Mouse (Mus musculus): Measurements from ENCODE around the gene Mad1l1. TPM values are rescaled to one million over a fixed set of nuclear protein-coding genes. Genes with fewer than 3 reads are reported as not detected.

Mad1l1 gene
- polyA plus RNA-seq, 1 experiment from 2014 or later = 27.2 TPM

- Histone ChIP-seq H3K4me3 (ENCODE audit: low read depth, low read length) (no peak overlapping the region), H3K27ac (ENCODE audit: low read depth, low read length) (no peak overlapping the region), H3K27me3 (ENCODE audit: control insufficient read depth, insufficient read depth, low read length) (no peaks in the 10 kb centered on the region), H3K9ac (replicated peaks; ENCODE audit: low read depth, low read length) (no peak overlapping the region), H3K9me3 (ENCODE audit: control insufficient read depth, low read length) (no peaks in the 10 kb centered on the region), H3K4me1 (ENCODE audit: control insufficient read depth, insufficient read depth, low read length) (no peaks in the 10 kb centered on the region), H3K36me3 (ENCODE audit: control insufficient read depth, insufficient read depth, low read length) (no peaks in the 10 kb centered on the region; the same call in 1 of the 2 replicates), H3K4me2 (ENCODE audit: low read depth, low read length) (no peak overlapping the region)
- 88% methylated on average over 4 of the region's 4 CpGs for whole genome bisulfite sequencing
- no peak for ATAC-seq (ENCODE audit: low read depth)
Observed at GRCm38 (mm10) chr5:139976584-139976983, 344.8 kb downstream of the Mad1l1 start.

- Histone ChIP-seq H3K9me3 (ENCODE audit: control insufficient read depth, low read length) (no peaks in the 10 kb centered on the region), H3K36me3 (ENCODE audit: control insufficient read depth, insufficient read depth, low read length) (no peaks in the 10 kb centered on the region; the same call in 1 of the 2 replicates), H3K9ac (replicated peaks; ENCODE audit: low read depth, low read length) (no peak overlapping the region), H3K27me3 (ENCODE audit: control insufficient read depth, insufficient read depth, low read length) (no peaks in the 10 kb centered on the region), H3K27ac (ENCODE audit: low read depth, low read length) (no peak overlapping the region), H3K4me1 (ENCODE audit: control insufficient read depth, insufficient read depth, low read length) (no peaks in the 10 kb centered on the region), H3K4me2 (ENCODE audit: low read depth, low read length) (no peak overlapping the region), H3K4me3 (ENCODE audit: low read depth, low read length) (no peak overlapping the region)
- 53% methylated on average over 12 of the region's 12 CpGs for WGBS
- ATAC-seq (ENCODE audit: low read depth) = peak; percentile 33; the same call in 1 of the 2 replicates
Observed at GRCm38 (mm10) chr5:139970186-139970631, 351.1 kb downstream of the Mad1l1 start.

GRCm38 (mm10) chr5:139969151-139969948, 352.0 kb downstream of the Mad1l1 start:
- Histone ChIP-seq H3K27me3 (ENCODE audit: control insufficient read depth, insufficient read depth, low read length) (no peaks in the 10 kb centered on the region), H3K4me1 (ENCODE audit: control insufficient read depth, insufficient read depth, low read length) (no peaks in the 10 kb centered on the region), H3K4me3 (ENCODE audit: low read depth, low read length) (no peak overlapping the region), H3K4me2 (ENCODE audit: low read depth, low read length) (no peak overlapping the region), H3K9me3 (ENCODE audit: control insufficient read depth, low read length) (no peaks in the 10 kb centered on the region), H3K27ac (ENCODE audit: low read depth, low read length) (no peak overlapping the region), H3K9ac (replicated peaks; ENCODE audit: low read depth, low read length) (no peak overlapping the region), H3K36me3 (ENCODE audit: control insufficient read depth, insufficient read depth, low read length) (no peaks in the 10 kb centered on the region; the same call in 1 of the 2 replicates)
- no peak for ATAC-seq (ENCODE audit: low read depth)
- WGBS = 77% methylated on average over 14 of the region's 14 CpGs

DNA sequence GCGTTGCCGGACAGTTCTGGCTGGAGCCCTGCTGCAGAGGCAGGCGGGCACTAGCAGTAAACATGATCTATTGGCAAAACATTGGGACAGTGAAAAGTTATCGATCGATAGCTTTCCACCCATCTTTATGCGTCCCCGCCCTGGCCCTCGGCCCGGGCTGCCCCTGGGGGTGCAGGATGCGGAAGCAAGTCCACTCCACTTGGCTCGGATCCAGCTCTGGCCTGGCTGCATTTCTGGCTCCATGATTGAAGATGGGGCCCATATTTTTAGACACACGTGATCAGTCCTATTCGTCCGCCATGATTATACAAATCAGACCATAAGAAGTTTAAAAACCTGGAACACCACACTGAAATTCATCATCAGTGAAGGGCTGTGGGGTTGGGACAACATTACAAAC, 355.8 kb downstream of the Mad1l1 start:
- 88% methylated on average over 14 of the region's 14 CpGs for WGBS
- Histone ChIP-seq H3K36me3 (ENCODE audit: control insufficient read depth, insufficient read depth, low read length) (no peaks in the 10 kb centered on the region), H3K4me1 (ENCODE audit: control insufficient read depth, insufficient read depth, low read length) (no peaks in the 10 kb centered on the region), H3K27me3 (ENCODE audit: control insufficient read depth, insufficient read depth, low read length) (no peaks in the 10 kb centered on the region), H3K9me3 (ENCODE audit: control insufficient read depth, low read length) (no peaks in the 10 kb centered on the region), H3K4me3 (ENCODE audit: low read depth, low read length) (no peak overlapping the region), H3K4me2 (ENCODE audit: low read depth, low read length) (no peak overlapping the region), H3K9ac (replicated peaks; ENCODE audit: low read depth, low read length) (no peak overlapping the region), H3K27ac (ENCODE audit: low read depth, low read length) (no peak overlapping the region)
- ATAC-seq (ENCODE audit: low read depth) = no peak

GRCm38 (mm10) chr5:139964391-139964790, 357.0 kb downstream of the Mad1l1 start:
- H3K9ac ChIP-seq (replicated peaks; ENCODE audit: low read depth, low read length) = no peak overlapping the region
- 0 out of 2 replicates have a peak, but pooled peaks have one; percentile 17 for ATAC-seq (ENCODE audit: low read depth)
- WGBS = 56% methylated on average over 5 of the region's 5 CpGs
- no peak overlapping the region for H3K4me3 ChIP-seq (ENCODE audit: low read depth, low read length)
- no peaks in the 10 kb centered on the region for H3K9me3 ChIP-seq (ENCODE audit: control insufficient read depth, low read length)
- no peak overlapping the region for H3K27ac ChIP-seq (ENCODE audit: low read depth, low read length)
- no peaks in the 10 kb centered on the region for H3K36me3 ChIP-seq (ENCODE audit: control insufficient read depth, insufficient read depth, low read length)
- no peaks in the 10 kb centered on the region for H3K4me1 ChIP-seq (ENCODE audit: control insufficient read depth, insufficient read depth, low read length)
- H3K27me3 ChIP-seq (ENCODE audit: control insufficient read depth, insufficient read depth, low read length) = no peaks in the 10 kb centered on the region
- H3K4me2 ChIP-seq (ENCODE audit: low read depth, low read length) = no peak overlapping the region

DNA sequence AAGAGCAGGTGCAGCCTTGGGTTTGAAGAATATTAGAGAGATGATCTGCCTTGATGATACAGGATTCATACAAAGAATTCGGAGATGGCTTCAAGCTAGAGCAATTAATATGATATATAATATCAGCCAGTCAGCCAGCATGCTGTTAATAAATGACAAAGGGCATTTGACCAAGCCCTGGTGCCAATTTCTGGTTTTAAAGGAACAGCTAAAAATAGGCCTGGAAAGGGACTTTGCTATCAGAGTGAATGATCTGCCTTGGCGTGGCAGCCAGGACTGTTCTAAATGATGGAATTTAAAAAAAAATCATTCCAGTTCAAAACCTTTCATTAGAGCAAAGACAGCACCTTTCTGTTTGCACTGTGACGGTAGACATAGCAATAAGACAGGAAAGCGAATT, 361.6 kb downstream of the Mad1l1 start:
- no peaks in the 10 kb centered on the region for H3K4me1 ChIP-seq (ENCODE audit: control insufficient read depth, insufficient read depth, low read length)
- H3K4me2 ChIP-seq (ENCODE audit: low read depth, low read length) = no peak overlapping the region
- H3K36me3 ChIP-seq (ENCODE audit: control insufficient read depth, insufficient read depth, low read length) = no peaks in the 10 kb centered on the region
- 87% methylated on average over 4 of the region's 4 CpGs for WGBS
- no peaks in the 10 kb centered on the region for H3K9me3 ChIP-seq (ENCODE audit: control insufficient read depth, low read length)
- no peak overlapping the region for H3K4me3 ChIP-seq (ENCODE audit: low read depth, low read length)
- H3K9ac ChIP-seq (replicated peaks; ENCODE audit: low read depth, low read length) = no peak overlapping the region
- H3K27me3 ChIP-seq (ENCODE audit: control insufficient read depth, insufficient read depth, low read length) = no peaks in the 10 kb centered on the region
- ATAC-seq (ENCODE audit: low read depth) = no peak
- H3K27ac ChIP-seq (ENCODE audit: low read depth, low read length) = no peak overlapping the region

Other genes with a start within 250 kb of the Mad1l1 start
- 24.5 and 28.2 TPM in 2 replicates for gene Nudt1, start 104 bp upstream of the Mad1l1 start, polyA plus RNA-seq (2014; fragmentation: Nextera tagmentation; extraction: Ambion mirVana)
- 22.3 and 22.7 TPM in 2 replicates for gene Mrm2, start 10.3 kb upstream of the Mad1l1 start, polyA plus RNA-seq (2014; fragmentation: Nextera tagmentation; extraction: Ambion mirVana)
- 11.8 and 15.4 TPM in 2 replicates for gene Snx8, start 67.7 kb upstream of the Mad1l1 start, polyA plus RNA-seq (2014; fragmentation: Nextera tagmentation; extraction: Ambion mirVana)
- gene Eif3b, start 97.8 kb upstream of the Mad1l1 start, polyA plus RNA-seq (2014; fragmentation: Nextera tagmentation; extraction: Ambion mirVana) = 83.9 and 102 TPM in 2 replicates
- not detected in 2 replicates for gene Gm4869, start 124.1 kb upstream of the Mad1l1 start, polyA plus RNA-seq (2014; fragmentation: Nextera tagmentation; extraction: Ambion mirVana)
- 22.6 and 23.8 TPM in 2 replicates for gene Chst12, start 184.0 kb upstream of the Mad1l1 start, polyA plus RNA-seq (2014; fragmentation: Nextera tagmentation; extraction: Ambion mirVana)
- not detected in 2 replicates for gene Grifin, start 243.5 kb upstream of the Mad1l1 start, polyA plus RNA-seq (2014; fragmentation: Nextera tagmentation; extraction: Ambion mirVana)

Data from neural tube, embryonic 14.5 days (tissue).